Mouse (Mus musculus) layer of hippocampus, adult 18-20 months (tissue): ENCODE data around the gene Gm38392. TPM values are rescaled to one million over a fixed set of nuclear protein-coding genes. Genes with fewer than 3 reads are reported as not detected.
"Not testable (repeated sequence)": the region's sequence is repeated elsewhere in the genome, so short reads cannot be mapped to it uniquely, and the experiment has no call there.

ENCODE experiments used
- DNase-seq, 2 experiments: peaks; one replicate each; pipeline ENCODE4 v3.0.0; 2022; ENCODE audit warnings: low spot score in 2 of 2
- total RNA-seq, 2 experiments: library from RNA; stranded (reverse); gene quantifications; 2 replicates each; pipeline ENCODE4 v1.2.3; 2021

Gm38392 gene
- total RNA-seq, 2 experiments from 2014 or later: 0.52 to 0.71 TPM

DNA sequence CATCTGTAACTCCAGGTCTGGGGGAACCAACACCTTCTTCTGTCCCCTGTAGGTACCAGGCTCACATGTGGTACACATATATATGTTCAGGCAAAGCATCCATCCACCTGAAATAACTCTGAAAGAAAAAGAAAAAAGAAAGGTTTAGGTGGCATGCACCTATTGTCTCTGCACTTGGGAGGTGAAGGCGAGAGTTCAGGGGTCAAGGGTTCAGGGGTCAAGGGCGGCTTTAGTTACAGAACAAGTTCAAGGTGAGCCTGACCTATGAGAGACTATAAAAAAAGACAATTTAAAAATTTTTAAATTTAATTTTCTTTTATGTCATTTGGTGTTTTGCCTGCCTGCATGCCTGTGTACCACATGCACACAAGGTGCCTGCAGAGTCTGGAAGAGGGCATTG, 7.0 kb downstream of the Gm38392 start:
- DNase-seq: no peak

DNA sequence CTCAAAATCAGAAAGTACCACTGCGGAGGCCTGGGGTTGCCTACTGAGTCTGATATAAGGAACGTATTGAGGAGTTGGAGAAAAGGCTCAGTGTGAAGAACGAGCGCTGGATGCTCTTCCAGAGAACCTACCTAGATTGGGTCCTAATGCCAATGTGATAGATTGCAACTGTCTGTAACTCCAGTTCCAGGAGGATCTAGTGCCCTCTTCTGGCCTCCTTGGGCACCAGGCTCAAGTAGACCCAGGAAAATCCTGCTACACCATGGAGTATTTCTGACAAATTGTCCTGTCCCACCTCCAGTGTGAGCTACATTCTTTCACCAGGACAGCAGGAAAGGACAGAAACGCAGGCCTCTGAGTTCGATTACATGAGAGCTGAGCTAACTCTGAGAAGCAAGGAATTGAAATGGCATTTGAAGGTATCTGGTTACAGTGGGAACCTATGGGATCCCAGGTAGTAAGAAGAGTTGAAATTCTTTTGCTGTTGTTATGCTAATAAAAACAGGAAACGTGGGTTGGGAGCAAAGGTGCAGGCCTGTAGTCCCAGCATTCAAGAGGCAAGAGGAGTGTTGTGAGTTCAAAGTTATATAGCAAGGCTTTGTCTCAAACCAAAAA, 10.4 kb downstream of the Gm38392 start:
- peak in 1 of 2 experiments; percentile 62 for DNase-seq

DNA sequence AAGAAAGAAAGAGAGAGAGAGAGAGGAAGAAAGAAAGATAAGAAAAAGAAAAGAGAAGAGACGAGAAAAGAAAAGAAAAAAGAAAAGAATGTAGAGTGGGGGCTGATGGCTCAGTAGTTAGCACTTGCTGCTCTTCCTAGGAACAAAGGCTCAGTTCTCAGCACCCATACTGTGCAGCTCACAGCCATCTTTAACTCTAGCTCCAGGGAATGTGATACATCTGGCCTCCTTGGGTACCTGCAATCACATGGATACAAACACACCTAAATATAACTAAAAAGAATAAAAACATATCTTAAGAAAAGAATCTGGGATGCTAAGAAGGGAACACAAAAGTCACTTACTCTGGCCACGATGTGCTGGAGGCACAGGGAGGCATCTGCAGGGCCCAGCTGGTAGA, 10.9 kb downstream of the Gm38392 start:
- DNase-seq: no peak

DNA sequence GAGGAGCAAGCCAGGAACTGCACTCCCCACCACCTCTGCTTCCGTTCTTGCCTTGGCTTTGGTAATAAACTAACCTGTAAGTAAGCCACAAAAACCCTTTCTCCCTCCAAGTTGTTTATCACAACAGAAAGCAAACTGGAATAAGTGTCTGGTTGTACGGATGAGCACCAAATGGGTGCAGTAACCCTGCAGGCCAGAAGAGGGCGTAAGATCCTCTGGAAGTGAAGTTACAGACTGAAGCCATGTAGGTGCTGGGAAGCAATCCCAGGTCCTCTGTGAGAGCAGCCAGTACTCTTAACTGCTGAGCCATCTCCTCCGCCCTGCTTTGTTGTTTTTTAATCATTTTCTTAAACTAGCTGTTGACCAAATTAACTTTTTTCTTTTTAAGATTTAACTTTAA, 13.0 kb downstream of the Gm38392 start:
- no peak for DNase-seq

DNA sequence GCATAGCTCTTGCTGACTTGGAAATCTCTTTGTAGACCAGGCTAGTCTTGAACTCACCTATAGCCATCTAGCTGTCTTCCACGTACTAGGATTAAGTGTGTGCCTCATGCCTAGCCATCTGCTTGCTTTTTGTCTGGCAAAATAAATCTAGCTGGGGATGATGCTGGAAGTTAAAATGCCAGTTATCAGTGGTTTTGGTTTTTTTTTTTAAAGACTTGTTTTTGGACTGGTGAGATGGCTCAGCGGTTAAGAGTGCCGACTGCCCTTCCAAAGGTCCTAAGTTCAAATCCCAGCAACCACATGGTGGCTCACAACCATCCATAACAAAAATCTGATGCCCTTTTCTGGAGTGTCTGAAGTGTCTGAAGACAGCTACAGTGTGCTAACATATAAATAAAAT, 15.2 kb downstream of the Gm38392 start:
- DNase-seq: no peak

DNA sequence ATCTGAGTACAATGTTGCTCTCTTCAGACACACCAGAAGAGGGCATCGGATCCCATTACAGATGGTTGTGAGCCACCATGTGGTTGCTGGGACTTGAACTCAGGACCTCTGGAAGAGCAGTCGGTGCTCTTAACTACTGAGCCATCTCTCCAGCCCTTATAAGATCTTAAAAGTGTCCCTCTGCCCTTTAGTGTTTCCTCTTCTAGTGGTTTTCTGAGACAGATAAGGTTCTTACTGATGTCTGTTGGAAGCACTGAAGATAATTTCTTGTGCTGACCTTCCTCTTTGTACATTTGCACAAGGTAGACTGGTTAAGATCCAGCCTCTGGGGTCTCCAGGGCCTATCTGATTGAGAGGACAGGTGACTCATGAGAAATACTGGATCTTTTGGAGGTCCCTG, 15.7 kb downstream of the Gm38392 start:
- DNase-seq: not testable (repeated sequence)

DNA sequence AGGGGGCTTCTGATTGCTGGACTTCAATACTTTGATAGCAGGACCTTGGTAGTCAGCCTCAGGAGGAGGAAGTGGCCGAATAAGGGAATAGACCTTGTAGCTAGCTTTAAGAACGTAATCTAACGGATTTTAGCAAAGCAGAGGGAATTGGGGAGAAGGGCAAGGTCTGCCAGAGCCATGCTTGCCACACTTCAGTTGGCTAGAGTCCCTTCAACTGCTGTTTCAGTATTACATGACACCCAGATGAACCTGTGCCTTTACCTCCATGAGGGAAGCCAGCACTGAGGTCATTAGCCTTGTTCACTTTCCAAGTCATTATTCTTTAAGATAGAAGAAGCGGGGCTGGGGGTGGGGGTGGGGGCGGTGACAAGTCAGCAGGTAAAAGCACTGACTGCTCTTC, 18.0 kb downstream of the Gm38392 start:
- no peak for DNase-seq

DNA sequence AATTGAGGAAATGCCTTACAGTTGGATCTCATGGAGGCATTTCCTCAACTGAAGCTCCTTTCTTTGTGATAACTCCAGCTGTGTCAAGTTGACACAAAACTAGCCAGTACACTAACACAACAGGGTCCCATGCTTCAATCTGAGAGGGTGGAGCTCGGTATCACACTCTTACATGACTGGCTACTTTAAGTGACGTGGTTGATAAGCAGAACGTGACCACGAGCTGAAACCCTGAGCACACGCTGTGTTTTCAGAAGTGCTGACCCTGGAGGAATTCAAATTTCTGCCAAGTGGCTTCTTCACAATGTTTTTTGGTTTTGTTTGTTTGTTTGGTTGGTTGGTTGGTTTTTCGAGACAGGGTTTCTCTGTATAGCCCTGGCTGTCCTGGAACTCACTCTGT, 19.0 kb downstream of the Gm38392 start:
- DNase-seq: not testable (repeated sequence)

DNA sequence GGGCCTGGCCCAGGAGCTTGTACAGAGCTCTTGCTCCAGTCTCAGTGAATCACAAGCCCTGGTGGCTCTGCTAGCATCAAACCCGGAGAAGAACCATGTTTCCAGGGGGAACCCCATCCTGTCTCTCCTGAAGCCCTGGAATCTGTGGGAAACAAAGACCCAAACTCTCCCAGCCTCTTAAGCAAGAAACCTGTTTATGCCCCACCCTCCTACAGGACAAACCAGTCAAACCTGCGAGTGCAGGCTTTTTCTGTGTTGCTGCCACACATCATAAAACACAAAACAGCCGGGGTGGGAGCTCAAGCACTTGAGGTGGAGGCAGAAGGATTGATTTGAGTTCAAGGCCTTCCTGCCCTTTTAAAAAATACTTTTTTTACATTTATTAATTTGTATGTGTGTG, 24.7 kb downstream of the Gm38392 start:
- no peak for DNase-seq

DNA sequence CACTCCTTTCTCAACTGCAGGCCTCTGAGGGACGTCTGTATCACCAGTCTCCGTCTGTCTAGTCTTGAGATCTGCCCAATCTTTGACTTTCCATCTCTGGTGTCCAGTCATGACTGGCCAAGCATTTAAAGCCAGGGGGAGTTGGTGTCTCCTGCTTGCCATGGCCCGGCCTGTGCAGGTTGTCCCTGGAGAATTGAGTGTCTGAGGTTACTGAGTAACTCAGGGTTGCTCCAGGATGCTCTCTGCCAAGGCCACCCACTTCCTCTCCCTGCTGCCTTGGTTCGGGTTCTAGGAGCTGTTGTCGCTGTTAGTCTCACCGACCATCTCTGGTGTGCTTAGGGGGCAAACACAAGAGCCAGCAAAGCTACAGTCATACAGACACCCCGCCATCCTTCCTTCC, 30.6 kb downstream of the Gm38392 start:
- DNase-seq: no peak

DNA sequence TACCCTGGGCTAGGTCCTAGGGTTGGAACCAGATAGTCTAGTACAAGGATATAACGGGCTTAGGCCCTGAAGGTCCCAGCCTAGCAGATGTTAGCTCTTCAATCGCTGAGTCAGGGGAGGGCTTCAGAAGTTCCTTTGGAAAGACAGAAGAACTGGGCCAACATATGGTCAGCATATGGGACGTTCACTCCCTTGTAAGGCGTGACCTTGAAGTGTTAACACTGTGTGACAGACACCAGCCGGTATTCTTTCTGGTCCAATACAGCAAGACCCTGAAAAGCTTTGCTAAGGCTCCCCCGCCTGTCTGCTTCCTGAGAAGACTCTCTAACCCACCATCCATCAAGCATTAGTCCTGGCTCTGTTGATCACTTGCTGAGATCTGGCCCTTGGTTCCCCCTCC, 31.1 kb downstream of the Gm38392 start:
- DNase-seq: no peak

DNA sequence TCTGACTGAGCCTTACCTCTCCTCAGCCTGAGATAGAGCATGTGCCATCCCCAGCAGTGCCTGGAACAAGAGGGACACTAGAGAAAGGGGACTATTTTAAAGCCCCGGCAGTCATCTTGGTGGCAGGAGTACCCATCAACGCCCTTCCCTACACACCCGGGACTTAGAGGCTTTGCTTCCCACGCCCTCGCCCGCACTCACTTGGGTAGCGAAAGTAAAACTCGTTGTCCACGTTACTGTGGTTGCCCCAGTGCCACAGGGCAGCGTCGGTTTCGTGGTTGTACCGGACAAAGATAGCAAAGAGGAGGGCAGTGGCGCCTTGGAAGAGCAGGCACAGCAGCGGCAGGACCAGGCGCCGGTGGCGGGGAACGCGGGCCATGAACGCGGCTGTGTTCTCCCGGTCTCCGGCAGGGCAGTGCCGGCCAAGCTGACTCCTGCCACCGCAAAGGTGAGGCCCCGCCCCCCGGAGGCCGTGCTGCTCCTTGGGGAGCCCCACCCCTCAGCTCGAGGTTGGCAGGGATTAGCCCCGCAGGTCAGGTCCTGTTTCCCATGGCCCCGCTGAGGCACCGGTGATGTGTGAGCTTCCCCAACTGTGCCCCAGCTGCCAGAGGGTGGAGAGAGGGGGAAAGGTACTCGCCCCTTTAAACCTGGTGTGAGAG, 32.6 kb downstream of the Gm38392 start, which contains the start of gene Rhbg:
TSS of gene Rhbg (minus strand) at position 442 of the 659 bp plus-strand sequence.
- DNase-seq: no peak

DNA sequence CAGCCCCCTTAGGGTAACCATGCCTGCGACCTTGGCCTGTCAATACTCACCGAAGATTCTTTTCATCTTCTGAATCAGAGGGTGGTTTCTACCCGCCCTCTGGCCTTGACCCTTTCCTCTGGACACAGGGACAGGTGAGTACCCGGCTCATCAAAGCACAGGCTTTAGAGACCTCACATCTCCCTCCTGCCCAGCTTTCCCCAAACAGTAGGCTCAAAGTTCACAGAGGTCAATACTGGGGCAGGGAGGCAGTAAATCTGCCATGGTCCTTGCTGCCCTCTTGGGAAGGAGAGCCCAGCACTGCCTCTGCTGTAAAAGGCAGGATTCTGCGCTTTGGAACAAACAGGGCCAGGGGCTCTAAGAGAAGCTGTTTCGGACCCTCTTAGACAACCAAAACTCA, 34.3 kb downstream of the Gm38392 start:
- no peak for DNase-seq

DNA sequence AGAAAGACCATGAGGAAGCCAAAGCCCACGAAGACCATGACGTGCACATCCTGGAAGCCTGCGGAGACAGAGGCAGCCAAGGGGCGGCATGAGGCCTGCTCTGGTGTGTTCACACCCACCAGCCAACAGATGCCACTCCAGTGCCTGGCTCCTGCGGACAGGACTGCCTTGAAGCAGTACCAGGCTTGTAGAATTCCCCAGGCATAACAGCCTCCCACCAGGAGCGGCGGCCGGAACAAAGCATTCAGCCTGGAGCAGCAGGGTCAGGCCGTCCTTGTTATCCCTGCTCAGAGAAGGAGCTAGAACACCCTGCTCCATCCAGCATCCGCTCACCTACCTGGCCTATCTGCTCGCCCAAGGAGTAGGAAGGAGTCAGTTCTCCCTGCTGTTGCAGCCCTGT, 38.6 kb downstream of the Gm38392 start:
- DNase-seq: no peak

DNA sequence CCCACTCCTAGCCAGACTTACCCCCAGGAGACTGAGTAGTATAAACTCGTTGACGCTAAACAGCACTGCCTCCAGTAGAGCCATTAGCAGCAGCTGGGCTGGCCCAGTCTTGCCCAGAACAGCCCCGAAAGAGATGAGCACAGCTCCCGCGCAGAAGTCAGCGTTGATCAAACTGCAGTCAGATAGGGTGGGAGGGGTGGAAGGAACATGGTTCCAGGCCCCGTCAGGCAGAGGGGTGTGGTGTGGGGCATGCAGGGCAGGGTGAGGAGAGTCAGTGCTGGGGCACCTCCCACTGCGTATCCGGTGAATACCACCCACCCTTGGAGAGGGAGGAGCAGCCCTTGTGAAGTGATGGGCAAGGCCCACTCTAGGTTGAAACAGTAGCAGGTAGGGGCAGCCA, 39.3 kb downstream of the Gm38392 start:
- no peak for DNase-seq

DNA sequence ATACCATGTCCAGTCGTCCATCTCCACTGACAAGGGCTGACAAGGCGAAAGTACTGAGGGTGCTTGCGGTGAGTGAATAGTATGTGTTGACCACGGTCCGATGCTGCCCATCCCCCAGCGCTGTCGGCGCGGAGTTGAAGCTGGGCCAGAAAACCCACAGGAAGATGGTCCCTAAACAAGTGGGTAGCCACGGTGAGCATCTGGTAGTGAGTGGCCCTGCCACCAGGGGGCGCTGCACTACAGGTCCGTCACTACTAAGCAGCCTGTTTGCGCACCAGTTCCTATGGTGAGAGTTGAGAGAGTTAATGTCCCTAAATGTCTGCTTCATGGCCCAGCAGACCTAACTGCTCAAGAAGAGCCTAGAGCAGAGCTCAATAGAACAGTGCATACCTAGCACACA, 41.2 kb downstream of the Gm38392 start:
- peak in 1 of 2 experiments; percentile 83 for DNase-seq

DNA sequence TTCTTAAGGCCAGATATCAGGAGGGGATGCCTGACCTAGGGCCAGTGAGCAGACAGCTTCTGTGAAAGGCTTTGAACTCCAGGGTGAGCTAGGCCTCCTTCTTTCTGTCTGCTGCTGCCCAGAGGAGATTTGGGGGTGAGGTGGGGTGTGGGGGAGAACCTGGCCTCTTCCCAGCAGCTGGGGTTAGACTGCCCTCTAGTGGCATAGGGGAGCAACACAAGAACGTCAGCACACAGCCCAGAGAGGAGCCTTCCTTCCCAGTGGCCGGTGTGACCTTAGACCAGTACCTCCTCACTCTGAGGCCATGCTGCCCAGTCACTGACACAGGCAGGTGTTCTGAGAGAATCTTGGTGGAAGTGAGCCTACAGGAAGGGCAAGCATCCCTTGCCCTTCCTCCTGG, 42.9 kb downstream of the Gm38392 start:
- DNase-seq: no peak

DNA sequence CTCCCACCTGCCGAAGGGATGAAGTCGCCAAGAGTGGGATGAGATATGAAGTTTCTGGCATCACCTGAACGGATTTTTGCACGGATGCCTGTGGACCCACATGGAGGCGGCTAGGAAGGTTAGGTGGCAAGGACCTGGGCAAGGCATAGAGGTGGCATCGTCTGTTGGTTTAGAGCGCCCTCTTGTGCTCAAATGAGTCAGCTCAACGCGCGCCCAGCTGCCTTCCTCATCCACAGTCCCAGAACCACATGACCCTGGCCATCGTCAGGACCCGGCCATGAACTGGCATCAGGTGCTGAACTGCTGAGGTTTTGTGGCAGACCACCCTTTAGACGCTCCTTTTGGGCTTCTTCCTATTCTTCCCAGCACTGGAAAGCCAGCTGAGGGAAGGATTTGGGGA, 44.5 kb downstream of the Gm38392 start:
- peak in 1 of 2 experiments; percentile 90 for DNase-seq

DNA sequence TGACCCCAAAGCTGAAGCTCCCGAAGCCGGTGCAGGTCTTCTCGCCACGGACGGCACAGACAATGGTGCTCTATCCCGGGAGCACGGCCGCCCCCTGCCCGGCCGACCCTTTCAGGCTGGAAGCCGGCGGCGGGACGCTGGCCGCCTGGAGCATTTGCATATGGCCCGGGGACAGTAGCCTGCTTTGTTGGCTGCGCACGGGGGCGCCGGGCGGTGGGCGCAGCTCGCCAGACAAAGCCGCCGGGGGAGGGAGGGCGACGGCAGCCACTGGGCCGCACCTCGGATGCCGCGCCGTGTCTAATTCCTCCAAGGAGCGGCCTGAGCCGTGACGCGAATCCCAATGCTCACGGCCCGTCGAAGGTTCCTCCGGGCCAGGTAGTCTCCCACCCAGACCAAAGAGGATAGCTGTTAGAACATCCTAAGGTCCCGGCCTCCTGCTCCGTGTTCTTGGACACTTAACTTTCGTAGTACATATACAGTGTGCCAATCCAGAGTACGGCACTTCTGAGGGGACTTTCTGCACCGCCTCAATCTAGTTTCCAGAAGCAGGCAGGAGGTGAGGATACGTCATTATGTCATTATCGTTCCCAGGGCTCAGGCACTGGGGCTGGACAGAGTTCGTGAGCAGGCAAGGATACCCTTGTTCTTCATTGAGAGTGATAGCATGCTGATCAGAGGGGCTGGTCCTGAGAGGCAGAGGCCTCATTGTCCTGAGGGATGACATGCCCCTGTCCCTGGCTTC, 45.8 kb downstream of the Gm38392 start:
- no peak for DNase-seq

DNA sequence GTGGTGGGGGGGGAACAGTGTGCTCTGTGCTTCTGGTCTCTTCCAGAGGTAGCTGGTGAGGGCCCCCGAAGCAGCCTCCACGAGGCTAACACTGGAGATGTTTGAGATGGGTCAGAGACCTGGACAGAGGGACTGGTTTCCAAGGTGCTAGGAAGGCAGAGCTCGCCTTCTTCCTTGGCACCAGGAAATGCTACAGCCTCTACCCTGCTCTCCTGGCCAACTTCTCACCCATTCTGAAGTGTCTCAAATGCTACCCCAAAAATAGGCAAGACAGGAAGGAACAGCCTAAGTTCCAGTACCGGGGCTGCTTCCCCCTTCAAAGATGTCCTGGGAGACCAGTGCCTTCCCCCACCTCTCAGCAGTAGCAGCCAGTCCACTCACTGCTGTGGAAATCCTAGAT, 47.6 kb downstream of the Gm38392 start:
- DNase-seq: no peak

DNA sequence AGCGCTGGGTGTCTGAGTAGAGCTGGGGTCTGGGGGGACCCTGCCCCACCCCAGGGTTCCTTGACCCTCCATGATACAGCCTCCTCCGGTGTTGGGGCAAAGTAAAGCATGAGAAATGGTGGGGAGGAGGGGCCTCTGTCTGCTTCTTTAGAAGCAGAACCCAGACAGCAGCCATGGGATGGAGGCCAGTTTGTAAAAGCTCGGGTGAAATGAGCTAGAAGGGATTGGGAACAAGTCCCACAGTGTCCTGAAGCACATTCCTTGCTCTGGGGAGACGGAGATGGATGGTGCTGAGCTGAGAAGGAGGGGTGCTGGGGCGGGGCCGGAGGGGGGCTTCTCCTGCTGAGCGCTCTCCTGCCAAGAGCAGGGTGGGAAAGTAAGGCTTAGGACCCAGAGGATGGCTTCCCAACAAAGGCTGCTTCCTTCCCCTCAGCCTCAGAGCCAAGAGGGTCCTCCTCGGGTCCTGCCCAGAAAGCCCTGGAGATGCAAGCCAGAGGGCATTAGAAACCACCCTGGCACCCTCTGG, 48.1 kb downstream of the Gm38392 start:
- no peak for DNase-seq

DNA sequence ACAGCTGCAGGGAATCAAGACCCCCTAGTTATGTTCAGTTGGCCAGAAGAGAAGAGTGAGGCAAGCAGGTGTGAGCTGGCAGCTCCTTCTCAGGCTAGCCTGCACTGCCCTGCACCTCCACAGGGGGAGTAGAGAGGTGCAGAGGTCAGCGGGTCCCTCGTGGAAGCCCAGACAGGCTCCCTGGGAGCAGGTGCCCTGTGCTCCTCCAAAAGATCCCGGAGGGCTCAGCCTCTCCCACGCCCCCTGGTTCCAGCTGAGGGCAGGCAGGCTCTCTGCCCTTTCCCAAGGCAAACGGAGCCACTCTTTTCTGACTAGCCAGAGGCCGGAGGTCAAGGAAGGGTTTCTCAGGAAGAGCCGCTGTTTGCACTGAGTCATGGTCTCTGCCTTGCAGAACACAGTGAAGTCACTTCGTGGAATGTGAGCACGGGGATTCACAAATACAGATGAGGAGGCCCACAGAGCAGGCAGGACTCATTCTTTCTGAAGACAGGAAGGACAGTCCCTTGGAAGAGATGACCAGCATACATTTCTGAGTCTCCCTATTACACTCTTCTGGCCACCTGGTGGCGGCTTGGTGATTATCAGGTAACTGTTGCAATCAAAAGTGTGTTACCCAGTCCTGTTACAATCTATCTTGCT, 49.3 kb downstream of the Gm38392 start:
- no peak for DNase-seq
